Mouse (Mus musculus) megakaryocyte, embryonic 14.5 days (primary cell): Measurements from ENCODE around the gene Rufy4. TPM values are rescaled to one million over a fixed set of nuclear protein-coding genes. Genes with fewer than 3 reads are reported as not detected.
"Not testable (repeated sequence)": the region's sequence is repeated elsewhere in the genome, so short reads cannot be mapped to it uniquely, and the experiment has no call there.

Source experiments
- H3K27me3 ChIP-seq: replicated peaks from 2 replicates; pipeline ENCODE3; 2012; ENCODE audit warnings: inconsistent platforms
- H3K36me3 ChIP-seq: replicated peaks from 2 replicates; pipeline ENCODE3; 2012; ENCODE audit warnings: low read length, inconsistent platforms, mixed read lengths
- H3K4me1 ChIP-seq: 2 replicates; pipeline ENCODE4 v1.6.1; 2012; ENCODE audit warnings: inconsistent platforms
- H3K4me3 ChIP-seq: replicated peaks from 2 replicates; pipeline ENCODE3; 2012; ENCODE audit warnings: moderate library complexity, mild to moderate bottlenecking, inconsistent platforms
- H3K9me3 ChIP-seq: 2 replicates; pipeline ENCODE4 v1.6.1; 2012; ENCODE audit warnings: inconsistent platforms
- FLI1 ChIP-seq: IDR thresholded peaks from 2 replicates; pipeline ENCODE4 v1.6.1; 2012; ENCODE audit warnings: low read length, inconsistent platforms, mixed read lengths
- GATA1 ChIP-seq: IDR thresholded peaks from 3 replicates; pipeline ENCODE4 v1.6.1; 2012; ENCODE audit warnings: mixed read lengths, low read length, inconsistent platforms, borderline replicate concordance
- polyA plus RNA-seq: library from polyadenylated mRNA; stranded (reverse); fragments of >175 nt; gene quantifications from 2 replicates; pipeline ENCODE4 v1.2.3, GENCODE M21; 2012; ENCODE audit warnings: low replicate concordance; ENCODE audit not compliant: insufficient read depth

Rufy4 gene
- polyA plus RNA-seq, 1 experiment, result 0.41 TPM

GRCm38 (mm10) chr1:74149106-74149885 lies 24.0 kb downstream of the Rufy4 start:
- peak overlapping the region; percentile 31 for H3K4me3 ChIP-seq
- H3K27me3 ChIP-seq, result no peaks in the 10 kb centered on the region
- no peak for TF ChIP-seq GATA1
- no peak for TF ChIP-seq FLI1
- H3K36me3 ChIP-seq, result no peaks in the 10 kb centered on the region
- no peaks in the 10 kb centered on the region for H3K9me3 ChIP-seq
- peaks cover 99% of the 10 kb centered on the region for H3K4me1 ChIP-seq

GRCm38 (mm10) chr1:74150101-74150500 lies 24.8 kb downstream of the Rufy4 start:
- Histone ChIP-seq H3K4me1 (peaks cover 96% of the 10 kb centered on the region), H3K9me3 (no peaks in the 10 kb centered on the region), H3K4me3 (no peak overlapping the region), H3K36me3 (no peaks in the 10 kb centered on the region), H3K27me3 (no peaks in the 10 kb centered on the region)
- TF ChIP-seq FLI1, result no peak
- no peak for TF ChIP-seq GATA1

GRCm38 (mm10) chr1:74151091-74151490 lies 25.8 kb downstream of the Rufy4 start:
- no peaks in the 10 kb centered on the region for H3K27me3 ChIP-seq
- H3K4me3 ChIP-seq, result peak overlapping the region; percentile 73
- H3K4me1 ChIP-seq, result peaks cover 96% of the 10 kb centered on the region
- no peaks in the 10 kb centered on the region for H3K9me3 ChIP-seq
- no peaks in the 10 kb centered on the region for H3K36me3 ChIP-seq
- TF ChIP-seq FLI1 (no peak), GATA1 (no peak)

- TF ChIP-seq FLI1 (no peak), GATA1 (no peak)
- Histone ChIP-seq H3K4me3 (peak within 1 kb of the TSS; percentile 44), H3K27me3 (no peaks in the 10 kb centered on the region)
Measured at GRCm38 (mm10) chr1:74153461-74154184, 28.3 kb downstream of the Rufy4 start, which contains the start of gene Cxcr2. Gene Cxcr2, plus strand, starts transcription at chr1:74153989.

GRCm38 (mm10) chr1:74155435-74156012 lies 30.2 kb downstream of the Rufy4 start:
- Histone ChIP-seq H3K4me3 (peak overlapping the region; percentile 44), H3K4me1 (peaks cover 70% of the 10 kb centered on the region), H3K27me3 (no peaks in the 10 kb centered on the region), H3K9me3 (no peaks in the 10 kb centered on the region), H3K36me3 (peaks cover 2% of the 10 kb centered on the region)
- no peak for TF ChIP-seq FLI1

More at GRCm38 (mm10) chr1:74153461-74154184, 28.3 kb downstream of the Rufy4 start, which contains the start of gene Cxcr2:
- Histone ChIP-seq H3K4me1 (peaks cover 86% of the 10 kb centered on the region), H3K9me3 (no peaks in the 10 kb centered on the region), H3K36me3 (peaks cover under 1% of the 10 kb centered on the region)

GRCm38 (mm10) chr1:74156381-74156910 lies 31.1 kb downstream of the Rufy4 start:
- peaks cover 63% of the 10 kb centered on the region for H3K4me1 ChIP-seq
- H3K27me3 ChIP-seq, result no peaks in the 10 kb centered on the region
- peak overlapping the region; percentile 50 for H3K4me3 ChIP-seq
- TF ChIP-seq FLI1, result no peak
- no peak for TF ChIP-seq GATA1
- peaks cover 2% of the 10 kb centered on the region for H3K36me3 ChIP-seq
- H3K9me3 ChIP-seq, result no peaks in the 10 kb centered on the region

GRCm38 (mm10) chr1:74159613-74160012 lies 34.3 kb downstream of the Rufy4 start:
- H3K4me1 ChIP-seq, result peaks cover 67% of the 10 kb centered on the region
- H3K9me3 ChIP-seq, H3K36me3 ChIP-seq, H3K27me3 ChIP-seq, H3K4me3 ChIP-seq: not testable (repeated sequence)

- Histone ChIP-seq H3K36me3 (peaks cover 2% of the 10 kb centered on the region), H3K4me1 (peaks cover 66% of the 10 kb centered on the region), H3K27me3 (no peaks in the 10 kb centered on the region), H3K9me3 (no peaks in the 10 kb centered on the region), H3K4me3 (no peak overlapping the region)
- no peak for TF ChIP-seq GATA1
Measured at GRCm38 (mm10) chr1:74160036-74160435, 34.7 kb downstream of the Rufy4 start.

- H3K27me3 ChIP-seq, result no peaks in the 10 kb centered on the region
- H3K4me1 ChIP-seq, result peaks cover 71% of the 10 kb centered on the region
- H3K4me3 ChIP-seq, result no peak overlapping the region
- no peaks in the 10 kb centered on the region for H3K36me3 ChIP-seq
- TF ChIP-seq FLI1 (no peak), GATA1 (no peak)
- H3K9me3 ChIP-seq, result no peaks in the 10 kb centered on the region
Measured at GRCm38 (mm10) chr1:74167136-74167535, 41.8 kb downstream of the Rufy4 start.

GRCm38 (mm10) chr1:74169721-74170120 lies 44.4 kb downstream of the Rufy4 start:
- H3K27me3 ChIP-seq, result no peaks in the 10 kb centered on the region
- H3K36me3 ChIP-seq, result no peaks in the 10 kb centered on the region
- peaks cover 64% of the 10 kb centered on the region for H3K4me1 ChIP-seq
- H3K9me3 ChIP-seq, result no peaks in the 10 kb centered on the region
- H3K4me3 ChIP-seq, result no peak overlapping the region
- TF ChIP-seq FLI1, result no peak
